Mouse (Mus musculus): ENCODE results near the gene Ankrd44.

Ankrd44 gene

GRCm38 (mm10) chr1:54922707-54923106, 3.5 kb downstream of the Ankrd44 start:
- DNase-seq (ENCODE audit: low spot score in 2 of 2): no peak

DNA sequence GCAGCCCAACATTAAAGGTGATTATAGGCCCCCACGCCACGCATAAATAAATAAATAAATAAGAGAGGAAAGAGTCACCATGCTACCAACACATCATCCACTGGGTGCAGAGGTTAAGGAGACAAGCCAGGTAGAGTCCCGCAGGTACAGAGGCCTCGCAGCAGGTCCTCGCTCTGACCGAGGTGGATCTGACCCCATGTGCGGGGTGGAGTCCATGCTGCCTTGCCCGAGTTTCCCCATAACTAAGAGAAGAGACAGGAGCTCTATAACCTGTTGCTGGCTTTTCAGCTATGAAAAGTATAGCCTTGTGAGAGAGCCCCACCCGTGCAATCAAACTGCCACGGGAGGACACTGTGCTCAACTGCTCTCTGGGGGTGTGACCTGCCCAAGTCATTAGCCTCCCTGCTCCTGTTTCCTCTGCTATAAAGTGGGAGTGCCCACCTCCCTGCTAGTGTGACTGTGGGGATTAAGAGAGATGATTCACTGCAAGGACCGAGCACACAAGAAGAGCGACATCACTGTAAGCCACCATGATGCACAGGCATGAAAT, 4.1 kb downstream of the Ankrd44 start:
- DNase-seq (ENCODE audit: low spot score in 2 of 2): no peak

- DNase-seq (ENCODE audit: low spot score in 2 of 2): no peak
Measured at GRCm38 (mm10) chr1:54920132-54920531, 6.1 kb downstream of the Ankrd44 start.

DNA sequence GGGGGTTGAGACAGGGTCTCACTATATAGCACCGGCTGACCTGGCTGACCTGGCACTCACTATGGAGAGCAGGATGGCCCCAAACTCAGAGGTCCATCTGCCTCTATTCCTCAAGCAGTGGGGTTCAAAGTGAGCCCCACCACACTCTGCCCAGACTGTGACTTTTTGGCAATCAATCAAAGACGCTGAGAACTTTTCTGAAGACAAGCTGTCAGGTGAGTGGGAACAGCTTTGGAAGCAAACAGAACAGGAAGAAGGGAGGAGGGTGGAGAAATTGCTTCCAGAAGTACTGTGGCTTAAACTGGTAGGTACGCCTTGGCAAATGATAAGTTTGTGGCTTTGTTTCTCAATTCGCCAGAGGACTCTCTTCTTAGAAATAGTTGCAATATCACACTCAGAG, 9.7 kb downstream of the Ankrd44 start:
- DNase-seq (ENCODE audit: low spot score in 2 of 2): no peak

DNA sequence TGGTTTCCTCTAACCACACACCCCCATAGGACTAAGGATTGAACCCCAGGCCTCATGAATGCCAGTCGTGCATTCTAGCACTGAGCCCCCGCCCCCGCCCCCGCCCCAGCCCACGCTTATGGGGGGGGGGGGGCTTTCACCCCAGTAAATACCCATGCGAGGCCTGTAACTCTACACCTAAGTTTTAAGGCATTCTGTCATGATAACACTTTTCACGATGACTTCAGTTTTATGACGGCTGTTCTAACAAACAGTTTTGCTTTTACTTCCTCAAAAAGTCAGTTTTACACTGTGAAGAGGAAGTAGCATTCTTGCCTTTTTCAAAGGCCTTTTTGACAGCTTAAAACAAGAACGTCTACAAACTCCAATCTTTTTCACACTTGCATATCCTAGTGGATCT, 11.8 kb downstream of the Ankrd44 start:
- DNase-seq (ENCODE audit: low spot score in 2 of 2): no peak

DNA sequence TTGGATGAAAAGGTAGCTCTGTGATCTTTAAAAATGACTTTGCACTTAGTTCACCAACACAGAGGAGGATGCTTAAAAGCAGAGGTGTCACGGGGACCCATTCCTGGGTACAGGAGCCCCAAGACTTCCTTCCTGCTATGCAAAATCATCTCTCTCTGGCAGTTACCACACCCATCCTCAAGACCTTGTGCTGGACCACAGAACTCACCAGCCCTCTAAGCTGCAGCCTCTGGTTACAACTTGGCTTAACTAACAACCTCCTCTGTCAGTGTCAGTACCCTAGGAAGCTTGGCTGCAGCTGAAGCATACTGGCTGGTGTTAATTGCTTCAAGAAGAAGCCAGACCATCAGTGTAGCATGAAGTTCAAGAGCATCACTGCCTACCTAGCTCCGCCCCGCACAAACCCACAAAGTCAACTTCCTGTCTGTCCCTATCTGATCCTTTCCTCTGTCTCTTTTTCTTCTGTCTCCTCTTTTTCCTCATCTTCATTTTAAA, 12.8 kb downstream of the Ankrd44 start:
- no peak for DNase-seq (ENCODE audit: low spot score in 2 of 2)

DNA sequence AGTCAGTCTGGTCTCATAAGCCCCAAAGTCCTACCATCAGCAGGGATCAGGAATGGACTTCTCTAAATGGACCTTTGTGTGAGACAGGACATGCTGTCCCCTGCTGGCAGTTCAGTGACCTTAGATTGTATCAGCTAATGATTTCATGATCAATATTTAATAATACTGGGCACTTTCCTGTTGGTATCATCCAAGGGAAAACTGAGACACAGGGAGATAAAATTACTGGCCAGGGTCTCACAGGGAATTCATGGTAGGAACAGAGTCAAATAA, 13.2 kb downstream of the Ankrd44 start:
- DNase-seq (ENCODE audit: low spot score in 2 of 2): no peak

DNA sequence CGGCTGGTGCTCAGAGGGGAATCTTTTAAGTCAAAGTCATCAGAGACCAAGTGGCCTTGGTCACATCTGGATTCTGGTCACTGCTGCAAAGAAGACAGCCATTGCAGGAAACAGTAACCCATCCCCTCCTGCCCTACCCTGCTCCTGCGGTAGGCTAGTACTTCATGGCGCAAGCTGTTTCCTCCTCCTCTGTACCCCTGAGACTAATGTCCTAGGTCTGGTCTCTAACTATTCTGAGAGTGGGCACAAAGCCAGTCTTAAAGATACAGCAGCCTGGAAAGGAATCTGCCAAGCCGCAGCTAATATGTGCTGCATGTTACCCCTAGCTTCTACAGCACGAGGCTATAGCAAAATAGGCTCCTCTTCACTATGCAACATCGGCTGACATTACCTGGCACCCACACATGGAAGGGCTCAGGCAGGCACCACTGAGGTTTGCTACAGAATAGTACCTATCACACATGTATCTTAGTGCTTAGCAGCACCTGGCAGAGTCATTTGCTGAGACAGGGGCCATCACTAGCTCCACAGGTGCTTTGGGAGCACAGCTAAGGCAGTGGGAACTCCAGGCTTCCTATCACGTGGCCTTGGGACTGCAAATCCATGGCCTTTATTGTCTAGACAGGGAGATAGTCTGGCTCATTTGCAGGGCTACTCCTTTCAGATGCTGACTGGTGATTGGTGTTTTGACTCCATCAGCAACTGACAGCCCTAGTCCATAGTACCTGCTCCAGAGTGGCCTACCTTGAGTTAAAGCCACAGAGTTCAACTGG, 13.7 kb downstream of the Ankrd44 start:
- no peak for DNase-seq (ENCODE audit: low spot score in 2 of 2)

DNA sequence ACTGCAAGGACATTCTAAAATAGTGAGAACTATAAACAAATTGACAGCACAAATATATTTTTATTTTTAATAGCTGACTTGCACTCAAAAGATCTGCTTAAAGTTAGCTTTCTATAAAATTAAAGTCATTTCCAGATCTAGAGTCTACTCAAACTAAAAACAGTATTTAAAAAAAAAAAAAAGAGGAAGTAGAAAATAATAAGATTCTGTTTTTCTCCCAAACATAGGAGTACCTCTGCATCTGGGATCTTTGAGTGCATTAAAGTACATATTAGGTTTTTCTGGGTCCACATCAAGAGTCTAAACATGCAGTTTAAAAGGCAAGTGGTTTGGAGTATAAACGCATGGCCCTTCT, 15.0 kb downstream of the Ankrd44 start:
- no peak for DNase-seq (ENCODE audit: low spot score in 2 of 2)

GRCm38 (mm10) chr1:54910489-54911255, 15.5 kb downstream of the Ankrd44 start:
- DNase-seq (ENCODE audit: low spot score in 2 of 2): no peak

DNA sequence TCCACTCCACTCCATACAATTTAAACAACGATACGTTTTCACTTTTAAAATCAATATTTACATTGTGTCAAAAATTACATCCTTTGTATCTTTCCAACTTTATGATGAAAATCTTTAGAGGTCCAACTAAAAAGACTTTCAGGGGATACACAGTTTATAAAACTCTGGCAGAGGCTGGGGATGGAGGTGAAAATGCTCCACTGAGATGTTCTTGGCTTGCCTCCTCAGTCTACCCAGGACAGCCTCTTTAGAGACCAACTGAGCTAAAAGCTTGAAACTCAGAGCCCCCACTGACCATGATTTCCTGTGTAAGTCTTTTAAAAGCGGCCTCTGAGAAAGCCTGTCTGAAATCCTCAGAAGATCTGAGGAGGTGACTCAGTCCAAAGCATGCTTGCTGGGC, 17.4 kb downstream of the Ankrd44 start:
- DNase-seq (ENCODE audit: low spot score in 2 of 2): no peak

DNA sequence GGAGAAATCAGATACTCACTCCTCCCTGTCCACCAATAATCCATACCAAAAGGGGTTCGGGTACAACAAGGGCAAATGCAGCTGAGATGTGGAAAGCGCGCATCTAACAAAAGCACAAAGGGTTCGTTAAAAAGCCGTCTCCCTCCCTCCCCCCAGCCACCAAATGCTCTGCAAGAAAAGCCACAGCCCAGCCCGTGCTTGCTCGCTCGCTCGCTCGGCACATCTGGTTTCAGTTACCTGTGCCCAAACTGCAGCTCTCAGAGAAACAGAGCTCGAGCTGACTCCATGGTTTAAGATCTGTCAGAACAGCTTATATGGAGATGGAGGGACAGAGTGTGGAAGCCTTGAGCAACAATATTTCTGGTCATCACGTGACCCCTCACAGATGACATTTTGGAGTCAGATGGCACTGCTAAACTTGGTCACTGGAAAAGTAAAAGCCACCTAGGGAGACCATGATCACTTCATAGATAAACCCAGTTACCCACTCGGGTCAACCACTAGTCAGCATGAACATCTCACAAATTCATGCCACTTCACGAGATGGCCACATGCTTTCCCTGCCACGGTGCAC, 19.0 kb downstream of the Ankrd44 start:
- no peak for DNase-seq (ENCODE audit: low spot score in 2 of 2)

GRCm38 (mm10) chr1:54906322-54906721, 19.9 kb downstream of the Ankrd44 start:
- no peak for DNase-seq (ENCODE audit: low spot score in 2 of 2)

DNA sequence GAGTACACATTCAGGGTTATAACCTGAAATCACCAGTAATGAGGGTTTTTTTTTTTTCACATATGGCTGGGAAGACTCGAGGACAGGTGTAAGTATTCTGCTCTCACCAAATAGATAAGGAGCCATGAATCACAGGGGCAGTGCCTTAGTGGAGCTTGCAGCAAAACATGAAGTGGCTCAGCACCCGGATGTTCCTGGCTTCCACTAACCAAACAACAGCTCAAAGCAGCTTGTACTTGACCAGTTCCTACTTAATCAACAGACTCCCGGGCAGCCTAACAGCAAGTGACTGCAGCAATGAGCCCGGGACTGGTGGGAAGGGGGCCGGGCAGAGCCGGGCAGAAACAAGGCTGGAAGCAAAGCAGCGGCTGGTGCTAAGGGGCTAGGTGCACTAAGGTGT, 20.6 kb downstream of the Ankrd44 start:
- DNase-seq (ENCODE audit: low spot score in 2 of 2): no peak

GRCm38 (mm10) chr1:54904165-54904564, 22.0 kb downstream of the Ankrd44 start:
- DNase-seq (ENCODE audit: low spot score in 2 of 2): no peak

DNA sequence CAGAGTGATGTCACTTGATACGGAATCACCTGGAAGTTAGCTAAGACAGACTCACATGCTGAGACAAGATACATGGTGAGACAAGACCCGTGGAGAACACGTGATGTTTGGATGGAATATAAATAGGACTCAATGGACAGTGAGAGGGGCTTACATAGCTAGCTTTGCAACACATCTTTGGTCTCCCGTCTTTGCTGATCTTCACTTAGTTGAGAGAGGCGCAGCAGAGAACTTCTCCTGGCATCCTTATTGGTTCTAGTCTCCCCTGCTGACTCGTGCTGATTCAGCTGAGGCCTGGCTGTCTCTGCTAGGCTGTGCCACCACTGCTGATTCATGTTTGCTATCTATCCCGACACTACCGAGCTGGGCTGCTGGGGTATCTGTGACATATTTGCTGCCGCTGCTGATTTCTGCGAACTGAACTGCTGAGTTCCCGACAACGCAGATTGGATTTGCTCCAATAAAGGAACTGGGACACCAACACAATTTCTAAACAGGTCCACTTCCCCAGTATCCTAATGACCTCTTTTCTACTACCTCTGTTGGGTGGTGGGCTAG, 23.4 kb downstream of the Ankrd44 start:
- DNase-seq (ENCODE audit: low spot score in 2 of 2): no peak

DNA sequence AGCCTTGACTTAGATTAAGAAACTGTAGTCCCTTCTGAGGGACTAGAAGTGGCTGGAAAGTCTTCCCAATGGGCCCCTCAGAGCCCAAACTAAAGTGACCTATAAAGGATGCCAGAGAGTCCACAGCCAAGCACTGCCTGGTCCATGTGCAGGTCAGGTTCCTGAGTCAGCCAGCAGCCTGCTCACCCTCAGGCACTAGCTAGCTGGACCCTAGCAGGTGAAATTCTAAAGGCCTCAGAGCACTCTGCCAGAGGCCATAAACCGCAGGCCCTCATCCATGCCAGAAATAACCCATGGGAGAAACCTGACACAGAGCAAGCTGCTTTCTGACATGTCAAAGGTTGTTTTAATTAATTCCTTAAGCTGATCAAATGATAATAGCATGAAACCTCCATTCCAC, 25.1 kb downstream of the Ankrd44 start:
- no peak for DNase-seq (ENCODE audit: low spot score in 2 of 2)

DNA sequence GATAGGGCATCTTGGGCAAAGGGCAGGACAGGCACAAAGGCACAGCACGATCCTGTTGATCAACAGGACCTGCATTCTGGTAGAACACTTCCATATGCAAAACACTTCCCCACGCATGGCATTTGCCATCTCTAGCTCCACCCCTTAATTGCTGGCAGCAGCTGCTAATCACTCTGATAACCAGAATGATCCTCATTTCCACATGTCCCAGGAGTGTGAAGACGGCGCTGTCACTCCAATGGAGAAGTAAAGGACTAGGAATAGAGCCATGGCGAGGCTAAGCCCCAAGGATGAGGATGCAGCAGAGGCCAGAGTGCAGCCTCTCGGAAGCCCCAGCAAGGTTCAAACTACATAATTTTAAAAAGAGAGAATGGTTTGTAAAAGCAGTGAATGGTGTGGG, 26.9 kb downstream of the Ankrd44 start:
- no peak for DNase-seq (ENCODE audit: low spot score in 2 of 2)

DNA sequence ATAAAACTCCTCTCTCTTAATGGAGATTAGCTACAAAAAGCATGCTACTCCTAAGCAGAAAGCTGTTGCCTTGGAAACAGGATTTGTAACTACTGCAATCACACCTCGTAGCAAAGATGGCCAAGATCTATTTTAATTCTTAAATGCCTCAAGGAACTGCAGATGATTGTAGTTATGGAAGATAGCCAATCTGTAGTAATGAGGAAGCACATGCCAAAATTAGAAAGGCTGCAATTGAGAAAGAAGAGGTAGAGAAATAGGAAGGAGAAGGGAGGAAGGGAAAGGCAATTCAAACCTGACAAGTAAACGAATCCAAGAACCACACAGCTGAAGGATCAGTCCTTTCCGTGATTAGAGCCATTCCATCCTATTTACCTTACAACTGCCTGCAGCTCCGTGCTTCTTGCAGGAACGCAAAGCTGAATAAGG, 27.5 kb downstream of the Ankrd44 start:
- peak in 1 of 2 experiments; percentile 35 for DNase-seq (ENCODE audit: low spot score in 2 of 2)

DNA sequence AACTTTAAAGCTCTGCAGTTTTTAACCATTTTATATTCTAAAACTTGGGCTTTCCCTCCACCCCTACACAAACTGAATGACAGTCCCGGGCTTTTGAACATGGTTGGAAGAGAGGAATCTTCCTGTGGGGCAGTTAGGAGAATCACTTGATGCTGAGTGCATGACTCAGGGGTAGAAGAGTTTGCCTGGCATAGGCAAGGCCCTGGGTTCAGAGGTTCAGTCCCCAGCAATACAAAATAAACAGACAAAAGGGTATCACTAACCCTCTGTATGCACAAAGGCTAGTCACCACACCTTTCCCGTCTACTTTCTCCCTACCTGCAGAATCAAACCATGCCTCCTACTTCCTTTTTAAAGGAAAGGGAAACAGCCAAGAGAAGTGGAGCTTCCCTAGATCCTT, 28.5 kb downstream of the Ankrd44 start:
- DNase-seq (ENCODE audit: low spot score in 2 of 2): no peak

DNA sequence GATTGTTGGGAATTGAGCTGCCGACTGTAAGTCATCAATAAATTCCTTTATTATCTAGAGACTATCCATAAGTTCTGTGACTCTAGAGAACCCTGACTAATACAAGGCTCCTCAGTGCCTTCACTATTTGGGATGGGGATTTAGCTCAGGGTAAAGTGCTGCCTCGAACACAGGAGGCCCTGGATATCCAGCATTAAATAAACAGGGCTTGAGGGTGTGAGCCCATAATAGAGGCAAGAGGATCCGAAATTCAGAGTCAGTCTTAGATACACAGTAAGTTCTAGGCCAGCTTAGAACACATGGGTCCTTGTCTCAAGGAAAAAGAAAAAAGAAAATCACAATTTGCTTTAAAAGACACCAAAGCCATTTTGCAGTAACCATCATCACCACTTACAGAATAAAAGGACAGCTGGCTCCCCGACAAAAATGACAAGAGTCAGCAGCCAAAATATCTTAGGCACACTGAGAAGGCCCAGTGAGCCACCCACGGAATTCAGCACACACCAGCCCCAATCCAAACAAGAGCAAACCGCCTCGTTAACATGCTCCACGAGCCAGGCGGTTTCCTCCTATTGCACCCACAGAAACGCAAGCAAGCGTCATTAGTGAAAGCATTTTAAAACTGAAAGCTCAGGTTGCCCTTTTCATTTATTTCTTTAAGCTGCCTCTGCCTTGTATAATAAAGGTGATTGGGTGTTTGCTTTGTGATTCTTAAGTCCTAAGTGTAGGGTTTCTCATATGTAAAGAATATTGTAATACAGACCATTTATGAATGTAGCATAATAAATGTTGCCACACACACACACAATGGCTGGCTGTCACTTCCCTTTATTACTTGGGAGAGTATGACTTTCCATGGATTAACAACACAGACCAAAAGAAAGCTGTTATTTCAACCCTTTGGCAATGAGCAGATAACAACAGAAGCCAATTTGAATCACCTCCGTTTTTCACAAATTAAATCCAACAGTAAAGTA, 29.8 kb downstream of the Ankrd44 start:
- DNase-seq (ENCODE audit: low spot score in 2 of 2): peak; percentile 62 to 83
